8 mouse cellular contexts compared by ENCODE assay signal in the genomic region with DNA sequence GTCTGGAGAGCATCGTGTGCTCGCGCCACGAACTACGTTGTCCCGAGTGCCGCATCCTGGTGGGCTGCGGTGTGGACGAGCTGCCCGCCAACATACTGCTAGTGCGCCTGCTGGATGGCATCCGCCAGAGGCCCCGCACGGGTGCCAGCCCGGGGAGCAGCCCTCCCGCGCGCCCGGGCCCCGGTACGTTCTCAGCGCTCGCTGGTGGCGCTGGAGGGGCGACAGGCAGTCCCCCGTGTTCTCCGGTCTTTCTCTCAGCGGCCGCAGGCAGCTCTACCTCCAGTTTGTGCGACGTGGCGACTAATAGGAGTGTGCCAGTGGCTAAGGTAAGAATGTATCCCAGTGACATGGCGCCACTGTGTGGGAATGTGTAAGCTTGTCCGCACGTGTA. TPM values are rescaled to one million over a fixed set of nuclear protein-coding genes. Genes with fewer than 3 reads are reported as not detected.
DNase-seq lines count a peak whose midpoint lies in the region; ATAC-seq lines count a peak whose summit lies in the region.

No protein-coding gene starts in this region.

- H3K9ac ChIP-seq in heart, embryonic 12.5 days: peak overlapping the region; percentile 64; the same call in 1 of the 2 replicates
- H3K9ac ChIP-seq in forebrain, embryonic 13.5 days: peak overlapping the region; percentile 81
- H3K9ac ChIP-seq in kidney, embryonic 16.5 days (replicated peaks; ENCODE audit: low read length): peak overlapping the region; percentile 69
- peak overlapping the region; percentile 29; the same call in 1 of the 2 replicates for H3K9ac ChIP-seq in stomach, embryonic 15.5 days

- no peaks in the 10 kb centered on the region for H3K9me3 ChIP-seq in heart, embryonic 12.5 days (replicated peaks)
- H3K9me3 ChIP-seq in forebrain, embryonic 13.5 days (replicated peaks): no peaks in the 10 kb centered on the region
- H3K9me3 ChIP-seq in kidney, embryonic 16.5 days (ENCODE audit: low read length): no peaks in the 10 kb centered on the region
- no peaks in the 10 kb centered on the region for H3K9me3 ChIP-seq in midbrain, embryonic 10.5 days (replicated peaks)
- no peaks in the 10 kb centered on the region for H3K9me3 ChIP-seq in stomach, embryonic 15.5 days

- no peak for DNase-seq in heart, postnatal 36 days
- peak; percentile 57 for DNase-seq in ZHBTc4 (ENCODE audit: low read depth, low spot score)
- peak; percentile 42 for DNase-seq in midbrain, embryonic 10.5 days (ENCODE audit: low spot score)

- H3K4me2 ChIP-seq in heart, embryonic 12.5 days: peak overlapping the region; percentile 96
- H3K4me2 ChIP-seq in forebrain, embryonic 13.5 days: peak overlapping the region; percentile 99
- peak overlapping the region; percentile 99 for H3K4me2 ChIP-seq in kidney, embryonic 16.5 days (replicated peaks; ENCODE audit: low read depth, low read length)
- H3K4me2 ChIP-seq in stomach, embryonic 15.5 days: peak overlapping the region; percentile 99

- H3K27ac ChIP-seq in heart, embryonic 12.5 days (ENCODE audit: poor library complexity, severe bottlenecking): no peak overlapping the region
- peak overlapping the region; percentile 84; the same call in 1 of the 2 replicates for H3K27ac ChIP-seq in forebrain, embryonic 13.5 days
- no peak overlapping the region for H3K27ac ChIP-seq in kidney, embryonic 16.5 days (ENCODE audit: low read length)
- H3K27ac ChIP-seq in midbrain, embryonic 10.5 days (replicated peaks): peak overlapping the region; percentile 28; the same call in 1 of the 2 replicates
- H3K27ac ChIP-seq in stomach, embryonic 15.5 days: no peak overlapping the region

- H3K4me1 ChIP-seq in heart, embryonic 12.5 days (replicated peaks): peaks cover 12% of the 10 kb centered on the region
- peaks cover 35% of the 10 kb centered on the region for H3K4me1 ChIP-seq in forebrain, embryonic 13.5 days
- H3K4me1 ChIP-seq in kidney, embryonic 16.5 days (ENCODE audit: insufficient read depth, low read length): peaks cover 10% of the 10 kb centered on the region
- peaks cover 16% of the 10 kb centered on the region for H3K4me1 ChIP-seq in midbrain, embryonic 10.5 days
- peaks cover 16% of the 10 kb centered on the region for H3K4me1 ChIP-seq in stomach, embryonic 15.5 days

- no peaks in the 10 kb centered on the region for H3K36me3 ChIP-seq in heart, embryonic 12.5 days
- H3K36me3 ChIP-seq in forebrain, embryonic 13.5 days (ENCODE audit: poor library complexity, severe bottlenecking): no peaks in the 10 kb centered on the region
- H3K36me3 ChIP-seq in kidney, embryonic 16.5 days (ENCODE audit: insufficient read depth, low read length): no peaks in the 10 kb centered on the region
- H3K36me3 ChIP-seq in midbrain, embryonic 10.5 days: no peaks in the 10 kb centered on the region
- no peaks in the 10 kb centered on the region for H3K36me3 ChIP-seq in stomach, embryonic 15.5 days

- WGBS in heart, embryonic 12.5 days: 2% methylated on average over 35 of the region's 35 CpGs
- WGBS in forebrain, embryonic 13.5 days: under 1% methylated on average over 35 of the region's 35 CpGs
- under 1% methylated on average over 35 of the region's 35 CpGs for WGBS in kidney, embryonic 16.5 days
- WGBS in midbrain, embryonic 10.5 days: 1% methylated on average over 35 of the region's 35 CpGs
- 2% methylated on average over 35 of the region's 35 CpGs for WGBS in stomach, embryonic 15.5 days

- peaks cover 66% of the 10 kb centered on the region for H3K27me3 ChIP-seq in heart, embryonic 12.5 days (replicated peaks)
- peaks cover 25% of the 10 kb centered on the region for H3K27me3 ChIP-seq in forebrain, embryonic 13.5 days
- peaks cover 29% of the 10 kb centered on the region for H3K27me3 ChIP-seq in kidney, embryonic 16.5 days (ENCODE audit: insufficient read depth, low read length)
- peaks cover 49% of the 10 kb centered on the region for H3K27me3 ChIP-seq in midbrain, embryonic 10.5 days (ENCODE audit: low read depth, poor library complexity, severe bottlenecking)
- peaks cover 34% of the 10 kb centered on the region for H3K27me3 ChIP-seq in stomach, embryonic 15.5 days (replicated peaks)

- intact Hi-C loops in heart, postnatal 36 days (cut with DNase I): loop anchor here (5.0 to 10.0 kb wide), 2 partner anchors 181 to 479 kb away; no protein-coding TSS in a partner anchor

- peak overlapping the region; percentile 59 for H3K4me3 ChIP-seq in heart, embryonic 12.5 days
- peak overlapping the region; percentile 79 for H3K4me3 ChIP-seq in forebrain, embryonic 13.5 days
- H3K4me3 ChIP-seq in kidney, embryonic 16.5 days (ENCODE audit: low read length): peak overlapping the region; percentile 66
- peak overlapping the region; percentile 74 for H3K4me3 ChIP-seq in midbrain, embryonic 10.5 days
- peak overlapping the region; percentile 58 for H3K4me3 ChIP-seq in stomach, embryonic 15.5 days (replicated peaks)

- 0 out of 2 replicates have a peak, but pooled peaks have one; percentile 3 for ATAC-seq in heart, embryonic 12.5 days (ENCODE audit: insufficient number of reproducible peaks, low FRiP score)
- ATAC-seq in forebrain, embryonic 13.5 days: peak; percentile 42
- ATAC-seq in kidney, embryonic 16.5 days (ENCODE audit: low FRiP score, low TSS enrichment): peak; percentile 21; the same call in 1 of the 2 replicates
- 0 out of 2 replicates have a peak, but pooled peaks have one; percentile 18 for ATAC-seq in stomach, embryonic 15.5 days (ENCODE audit: insufficient read depth, low FRiP score, low read depth)
- ATAC-seq in monocyte, adult 5-6 weeks (replicated peaks; ENCODE audit: insufficient number of reproducible peaks, low FRiP score, low TSS enrichment, poor library complexity, severe bottlenecking): no peak

RNA-seq across cellular contexts. Expression of a gene that starts 0.6 kb away (rescaled TPM):
- 0.17 and 0.71 TPM in 2 replicates for polyA plus RNA-seq in heart, embryonic 12.5 days (2016; fragmentation: Nextera tagmentation; extraction: Ambion mirVana)
- total RNA-seq in heart, postnatal 36 days (2021): 1 to 10 TPM; 1.1 to 1.5 TPM
- 6.1 TPM in 2 replicates for polyA plus RNA-seq in forebrain, embryonic 13.5 days (2015; fragmentation: Nextera tagmentation; extraction: Ambion mirVana)
- 0.78 and 0.89 TPM in 2 replicates for polyA plus RNA-seq in kidney, embryonic 16.5 days (2015; fragmentation: Nextera tagmentation; extraction: Ambion mirVana)
- 0.56 and 0.83 TPM in 2 replicates for polyA plus RNA-seq in midbrain, embryonic 10.5 days (2016; fragmentation: Nextera tagmentation; extraction: Ambion mirVana)
- 1.1 and 1.3 TPM in 2 replicates for polyA plus RNA-seq in stomach, embryonic 15.5 days (2015; fragmentation: Nextera tagmentation; extraction: Ambion mirVana)
- total RNA-seq in monocyte, adult 5-6 weeks (2017): not detected in 3 replicates

Comparison
In these comparisons a context has a peak if more than half of its experiments do, and no peak if none do; other contexts are left out.
1. H3K27ac ChIP-seq: peak in forebrain, embryonic 13.5 days (single experiment) and midbrain, embryonic 10.5 days (single experiment); none in heart, embryonic 12.5 days (single experiment), kidney, embryonic 16.5 days (single experiment) and stomach, embryonic 15.5 days (single experiment).
2. H3K9ac ChIP-seq: peak in every context shown above with its lines; median percentile 81 in forebrain, embryonic 13.5 days; 69 in kidney, embryonic 16.5 days; 64 in heart, embryonic 12.5 days; 29 in stomach, embryonic 15.5 days.
3. DNase-seq: peak in ZHBTc4 (single experiment) and midbrain, embryonic 10.5 days (single experiment); none in heart, postnatal 36 days (0 of 2).
4. Peak in every context shown above with its lines, with median percentiles within 50 percentile points of each other: H3K4me2 ChIP-seq and H3K4me3 ChIP-seq.